Mouse (Mus musculus) liver, embryonic 14.5 days (tissue): ENCODE data around the gene Rbp4.

Experiments
- CTCF ChIP-seq: IDR thresholded peaks from 2 replicates; pipeline ENCODE4 v1.5.1; 2016; ENCODE audit warnings: antibody characterized with exemption, low read depth, control low read depth
- EP300 ChIP-seq: IDR thresholded peaks from 2 replicates; pipeline ENCODE4 v1.6.1; 2016; ENCODE audit warnings: antibody characterized with exemption, low read depth

DNA sequence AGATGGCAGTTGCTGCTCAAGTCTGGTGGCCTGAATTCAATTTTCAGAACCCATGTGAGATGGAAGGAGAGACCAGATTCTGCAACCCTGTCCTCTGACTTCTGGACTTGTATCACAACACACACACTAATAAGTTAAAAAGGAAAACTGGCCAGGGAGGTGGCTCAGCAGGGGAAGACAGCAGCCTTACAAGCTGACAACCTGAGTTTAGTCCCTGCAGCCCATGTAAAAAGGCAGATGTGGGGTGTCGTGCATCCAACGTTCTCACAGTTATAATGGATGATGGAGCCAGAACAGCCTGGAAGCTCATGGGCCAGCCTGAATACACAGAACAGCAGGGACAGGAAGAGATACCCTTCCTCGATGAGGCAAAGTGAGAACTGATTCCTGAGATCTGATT is 43.7 kb downstream of the Rbp4 start:
- TF ChIP-seq CTCF (no peak), EP300 (no peak)
